Mouse (Mus musculus): ENCODE data around the gene Rhot1. TPM values are rescaled to one million over a fixed set of nuclear protein-coding genes. Genes with fewer than 3 reads are reported as not detected.
"Not testable (repeated sequence)": the region's sequence is repeated elsewhere in the genome, so short reads cannot be mapped to it uniquely, and the experiment has no call there.

Gene Rhot1
- polyA plus RNA-seq, 1 experiment: 8.0 TPM

- 77% methylated on average over 5 of the region's 5 CpGs for WGBS
- DNase-seq (ENCODE audit: low read depth, low spot score): not testable (repeated sequence)
Measured at GRCm38 (mm10) chr11:80185441-80185976, 23.3 kb upstream of the Rhot1 start.

- WGBS: 71% methylated on average over 4 of the region's 4 CpGs
- no peak for DNase-seq (ENCODE audit: low read depth, low spot score)
Measured at GRCm38 (mm10) chr11:80190280-80190679, 18.5 kb upstream of the Rhot1 start.

GRCm38 (mm10) chr11:80193827-80194226 is 15.0 kb upstream of the Rhot1 start:
- 74% methylated on average over 4 of the region's 4 CpGs for WGBS
- DNase-seq (ENCODE audit: low read depth, low spot score): no peak

- DNase-seq (ENCODE audit: low read depth, low spot score): no peak
- 86% methylated on average over 7 of the region's 7 CpGs for WGBS
Measured at GRCm38 (mm10) chr11:80196351-80196750, 12.5 kb upstream of the Rhot1 start.

- DNase-seq (ENCODE audit: low read depth, low spot score): no peak
- WGBS: 94% methylated on average over 3 of the region's 3 CpGs
Measured at GRCm38 (mm10) chr11:80199316-80199715, 9.5 kb upstream of the Rhot1 start.

GRCm38 (mm10) chr11:80199773-80200172 is 9.0 kb upstream of the Rhot1 start:
- no peak for DNase-seq (ENCODE audit: low read depth, low spot score)
- WGBS: 93% methylated on average over 2 of the region's 2 CpGs

- 90% methylated on average over 1 of the region's 1 CpGs for WGBS
Measured at GRCm38 (mm10) chr11:80200326-80200725, 8.5 kb upstream of the Rhot1 start.

GRCm38 (mm10) chr11:80202296-80202695 is 6.5 kb upstream of the Rhot1 start:
- no peak for DNase-seq (ENCODE audit: low read depth, low spot score)
- WGBS: 53% methylated on average over 6 of the region's 6 CpGs

More at GRCm38 (mm10) chr11:80200326-80200725, 8.5 kb upstream of the Rhot1 start:
- DNase-seq (ENCODE audit: low read depth, low spot score): no peak

- DNase-seq (ENCODE audit: low read depth, low spot score): no peak
Measured at GRCm38 (mm10) chr11:80204037-80204436, 4.8 kb upstream of the Rhot1 start.

GRCm38 (mm10) chr11:80204941-80205340 is 3.9 kb upstream of the Rhot1 start:
- 66% methylated on average over 5 of the region's 5 CpGs for WGBS
- DNase-seq (ENCODE audit: low read depth, low spot score): no peak

More at GRCm38 (mm10) chr11:80204037-80204436, 4.8 kb upstream of the Rhot1 start:
- 76% methylated on average over 3 of the region's 3 CpGs for whole genome bisulfite sequencing

GRCm38 (mm10) chr11:80208465-80208859 is 357 bp upstream of the Rhot1 start:
- 38% methylated on average over 7 of the region's 7 CpGs for WGBS
- DNase-seq (ENCODE audit: low read depth, low spot score): no peak

- WGBS: 21% methylated on average over 6 of the region's 6 CpGs
- no peak for DNase-seq (ENCODE audit: low read depth, low spot score)
Measured at GRCm38 (mm10) chr11:80210321-80210720, 1.5 kb downstream of the Rhot1 start.

- 80% methylated on average over 2 of the region's 2 CpGs for WGBS
- DNase-seq (ENCODE audit: low read depth, low spot score): no peak
Measured at GRCm38 (mm10) chr11:80212282-80212681, 3.5 kb downstream of the Rhot1 start.

GRCm38 (mm10) chr11:80215291-80215690 is 6.5 kb downstream of the Rhot1 start:
- 83% methylated on average over 3 of the region's 3 CpGs for WGBS
- DNase-seq (ENCODE audit: low read depth, low spot score): no peak

GRCm38 (mm10) chr11:80218657-80219293 is 10.0 kb downstream of the Rhot1 start:
- DNase-seq (ENCODE audit: low read depth, low spot score): no peak

GRCm38 (mm10) chr11:80230066-80230465 is 21.2 kb downstream of the Rhot1 start:
- DNase-seq (ENCODE audit: low read depth, low spot score): not testable (repeated sequence)
- WGBS: 76% methylated on average over 5 of the region's 5 CpGs

More at GRCm38 (mm10) chr11:80218657-80219293, 10.0 kb downstream of the Rhot1 start:
- WGBS: 77% methylated on average over 11 of the region's 11 CpGs

- no peak for DNase-seq (ENCODE audit: low read depth, low spot score)
- WGBS: 55% methylated on average over 3 of the region's 3 CpGs
Measured at GRCm38 (mm10) chr11:80237278-80237677, 28.5 kb downstream of the Rhot1 start.

GRCm38 (mm10) chr11:80238306-80238705 is 29.5 kb downstream of the Rhot1 start:
- WGBS: 94% methylated on average over 4 of the region's 4 CpGs
- DNase-seq (ENCODE audit: low read depth, low spot score): no peak

GRCm38 (mm10) chr11:80247026-80247425 is 38.2 kb downstream of the Rhot1 start:
- no peak for DNase-seq (ENCODE audit: low read depth, low spot score)

GRCm38 (mm10) chr11:80248531-80248930 is 39.7 kb downstream of the Rhot1 start:
- WGBS: 89% methylated on average over 3 of the region's 3 CpGs

GRCm38 (mm10) chr11:80264137-80264536 is 55.3 kb downstream of the Rhot1 start:
- 96% methylated on average over 8 of the region's 8 CpGs for WGBS
- DNase-seq (ENCODE audit: low read depth, low spot score): no peak

More at GRCm38 (mm10) chr11:80248531-80248930, 39.7 kb downstream of the Rhot1 start:
- no peak for DNase-seq (ENCODE audit: low read depth, low spot score)
